Mouse (Mus musculus) CD4-positive helper T cell, adult 2 months (primary cell): ENCODE measurements around the gene Dnm3.

Experiments used
- DNase-seq: peaks from one replicate; pipeline ENCODE4 v3.0.0-alpha.2; 2012; ENCODE audit warnings: low read depth, missing footprints, low spot score

The Dnm3 gene

DNA sequence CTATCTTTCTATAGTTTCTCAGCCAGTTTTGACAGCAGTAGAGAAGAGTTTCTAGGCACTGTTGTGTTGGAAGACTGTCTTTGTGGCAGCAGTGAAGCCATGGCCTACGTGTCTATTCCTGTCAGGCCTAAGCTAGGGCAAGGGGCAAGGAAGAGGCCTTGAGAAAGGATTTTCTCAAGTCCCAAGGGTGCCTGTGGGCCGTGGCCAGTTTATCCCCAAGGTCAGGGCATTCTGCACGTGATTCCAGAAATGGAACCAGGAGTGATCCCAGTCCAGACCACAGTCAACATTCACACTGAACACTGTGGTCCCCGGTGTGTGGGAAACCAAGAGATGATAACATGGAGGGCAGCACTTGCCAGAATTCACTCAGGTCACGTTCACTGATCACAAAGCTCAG, 522.0 kb downstream of the Dnm3 start:
- DNase-seq: no peak

DNA sequence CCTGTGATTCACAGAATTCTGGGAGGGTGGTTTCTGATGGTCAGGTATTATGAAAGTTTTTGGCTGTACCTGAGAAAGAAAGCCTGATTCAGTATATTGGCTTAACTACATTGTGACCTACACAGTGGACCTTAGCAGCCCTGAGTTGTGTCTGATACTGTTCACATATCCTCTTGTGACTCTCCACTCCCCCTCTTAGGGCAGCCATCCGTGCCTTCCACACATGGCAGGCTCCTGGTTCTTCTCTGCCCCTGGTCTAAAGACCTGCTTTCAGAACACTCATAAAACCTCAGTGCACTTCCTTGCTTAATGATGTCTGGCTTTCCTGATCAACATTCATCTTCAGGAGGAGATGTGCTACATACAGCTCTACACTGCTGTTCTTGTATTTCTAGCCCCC, 525.2 kb downstream of the Dnm3 start:
- DNase-seq: no peak

DNA sequence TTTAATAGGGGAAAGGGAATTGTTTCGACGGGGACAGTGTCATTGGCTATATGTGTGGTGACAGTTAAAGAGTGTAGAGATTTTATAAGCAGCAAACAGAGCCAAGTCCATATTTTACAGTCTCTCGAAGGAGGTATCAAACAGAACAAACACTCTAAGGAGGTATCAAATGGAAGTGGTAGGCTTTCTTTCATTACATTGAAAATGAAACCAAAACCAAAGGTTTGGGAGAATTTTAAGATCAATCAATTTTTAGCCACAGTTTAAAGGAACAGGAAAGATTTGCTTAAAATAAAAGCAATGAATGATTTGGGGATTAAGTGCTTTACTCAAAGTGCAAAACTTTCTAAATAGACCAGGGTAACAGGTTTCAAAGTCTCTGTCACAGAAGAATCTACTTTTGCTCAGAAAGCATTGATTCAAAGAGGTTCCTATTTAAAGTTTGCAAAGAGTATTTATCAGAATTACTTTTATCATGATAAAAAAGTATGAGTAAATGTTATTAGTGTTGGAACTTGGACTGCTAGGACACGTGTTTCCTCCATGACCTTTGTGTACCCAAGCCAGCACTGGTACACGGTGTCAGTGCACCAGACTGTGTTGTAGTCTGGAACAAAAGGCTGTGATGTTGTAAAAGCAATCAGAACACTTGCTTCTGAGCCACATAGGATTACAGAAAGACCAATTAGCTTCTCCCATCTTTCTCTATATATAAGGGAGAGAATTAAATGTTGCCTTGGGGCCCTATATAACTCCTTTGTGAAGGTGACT, 526.6 kb downstream of the Dnm3 start:
- DNase-seq: peak; percentile 45

DNA sequence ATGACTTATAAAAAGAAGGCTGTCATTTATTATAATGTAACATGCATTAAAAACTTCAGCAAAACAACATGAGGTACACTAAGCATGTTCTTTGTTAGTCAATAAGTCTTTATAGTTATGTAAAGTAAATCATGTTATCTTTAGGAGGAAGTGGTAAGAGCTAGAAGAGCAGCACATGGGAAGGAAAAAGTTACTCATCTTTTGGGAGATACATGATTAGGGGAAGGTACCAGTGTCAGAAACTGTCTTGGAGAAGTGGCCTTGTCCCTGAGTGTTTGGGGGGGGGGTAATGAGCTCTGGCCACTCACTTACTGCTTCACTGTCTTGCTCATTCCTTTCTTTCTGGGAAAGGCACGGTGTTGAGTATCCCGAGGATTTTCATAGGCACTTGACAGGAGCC, 535.8 kb downstream of the Dnm3 start:
- no peak for DNase-seq
